Mouse (Mus musculus) CD4-positive, CD25-positive, alpha-beta regulatory T cell, adult 2 months (primary cell): ENCODE results near the gene Lpar5.

Source experiments
- DNase-seq: peaks from one replicate; pipeline ENCODE4 v3.0.0-alpha.2; 2012; ENCODE audit warnings: low read depth, low spot score

The Lpar5 gene

GRCm38 (mm10) chr6:125084424-125084823 is 16.7 kb downstream of the Lpar5 start:
- DNase-seq = peak; percentile 83

GRCm38 (mm10) chr6:125087937-125088336 is 20.2 kb downstream of the Lpar5 start:
- no peak for DNase-seq

GRCm38 (mm10) chr6:125088561-125089321 is 21.0 kb downstream of the Lpar5 start:
- peak; percentile 35 for DNase-seq

- peak; percentile 49 for DNase-seq
Measured at GRCm38 (mm10) chr6:125089521-125090321, 22.0 kb downstream of the Lpar5 start.

- no peak for DNase-seq
Measured at GRCm38 (mm10) chr6:125090341-125091085, 22.8 kb downstream of the Lpar5 start.

- DNase-seq = peak; percentile 34
Measured at GRCm38 (mm10) chr6:125092372-125092771, 24.7 kb downstream of the Lpar5 start.

GRCm38 (mm10) chr6:125094843-125095242 is 27.1 kb downstream of the Lpar5 start:
- DNase-seq = peak; percentile 44

GRCm38 (mm10) chr6:125095391-125096278 is 27.9 kb downstream of the Lpar5 start, which contains the start of gene Chd4:
Gene Chd4, plus strand, starts transcription at chr6:125095981.
- peak; percentile 94 for DNase-seq

GRCm38 (mm10) chr6:125096279-125096596 is 28.5 kb downstream of the Lpar5 start:
- no peak for DNase-seq

- peak; percentile 75 for DNase-seq
Measured at GRCm38 (mm10) chr6:125096597-125097345, 29.1 kb downstream of the Lpar5 start.

GRCm38 (mm10) chr6:125097346-125097689 is 29.6 kb downstream of the Lpar5 start:
- DNase-seq = peak; percentile 49

- DNase-seq = no peak
Measured at GRCm38 (mm10) chr6:125097951-125098350, 30.2 kb downstream of the Lpar5 start.

GRCm38 (mm10) chr6:125098513-125098912 is 30.8 kb downstream of the Lpar5 start:
- DNase-seq = no peak

GRCm38 (mm10) chr6:125099421-125099971 is 31.8 kb downstream of the Lpar5 start:
- DNase-seq = peak; percentile 81

- DNase-seq = no peak
Measured at GRCm38 (mm10) chr6:125101444-125101843, 33.7 kb downstream of the Lpar5 start.

- no peak for DNase-seq
Measured at GRCm38 (mm10) chr6:125104223-125104622, 36.5 kb downstream of the Lpar5 start.

- peak; percentile 40 for DNase-seq
Measured at GRCm38 (mm10) chr6:125107705-125108104, 40.0 kb downstream of the Lpar5 start.

- DNase-seq = no peak
Measured at GRCm38 (mm10) chr6:125109371-125109770, 41.7 kb downstream of the Lpar5 start.

- peak; percentile 67 for DNase-seq
Measured at GRCm38 (mm10) chr6:125110927-125111326, 43.2 kb downstream of the Lpar5 start.

- DNase-seq = no peak
Measured at GRCm38 (mm10) chr6:125112553-125112952, 44.8 kb downstream of the Lpar5 start.
